Mouse (Mus musculus): ENCODE results near the gene Fank1.

Gene Fank1

GRCm38 (mm10) chr7:133908966-133909365 lies 132.3 kb downstream of the Fank1 start:
- DNase-seq: no peak

- DNase-seq: no peak
Observed at GRCm38 (mm10) chr7:133909833-133910375, 133.2 kb downstream of the Fank1 start.

DNA sequence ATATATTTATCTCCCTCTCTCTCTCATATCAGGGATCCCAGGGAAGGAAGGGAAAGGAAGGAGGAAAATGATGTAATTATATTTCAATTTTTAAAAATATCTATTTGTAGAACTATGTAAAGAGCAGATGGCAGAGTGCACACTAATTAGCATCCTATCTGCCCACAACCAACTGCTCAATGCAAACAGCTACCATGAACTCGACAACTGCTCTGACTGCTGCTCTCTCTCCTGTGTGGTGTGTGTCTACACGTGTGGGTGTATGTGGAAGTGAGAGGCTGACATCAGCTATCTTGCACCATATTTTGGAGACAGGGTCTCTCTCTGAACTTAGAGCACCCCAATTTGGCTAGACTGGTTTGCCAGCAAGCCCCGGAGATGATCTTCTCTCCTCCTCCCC lies 135.2 kb downstream of the Fank1 start:
- no peak for DNase-seq

GRCm38 (mm10) chr7:133916230-133916629 lies 139.6 kb downstream of the Fank1 start:
- no peak for DNase-seq

DNA sequence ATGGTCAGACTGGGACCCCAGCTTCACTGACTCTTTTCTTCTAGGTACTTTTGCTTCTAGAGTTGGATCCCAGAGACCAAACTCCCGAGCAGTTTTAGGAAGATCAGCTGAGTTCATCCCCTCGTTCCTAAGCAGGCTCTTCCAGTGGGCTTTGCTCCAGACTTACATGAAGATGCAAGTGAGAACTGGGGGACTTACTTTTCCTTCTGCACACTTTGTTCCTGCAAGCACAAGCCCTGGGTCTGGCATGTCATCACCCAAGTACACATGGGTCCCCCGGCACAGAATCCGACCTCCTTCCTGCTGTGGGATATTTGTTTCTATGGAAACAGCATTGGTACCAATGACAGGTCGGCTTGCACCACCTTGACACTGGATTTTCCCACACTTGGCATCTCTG lies 142.6 kb downstream of the Fank1 start:
- DNase-seq: no peak

GRCm38 (mm10) chr7:133919918-133920317 lies 143.3 kb downstream of the Fank1 start:
- no peak for DNase-seq

DNA sequence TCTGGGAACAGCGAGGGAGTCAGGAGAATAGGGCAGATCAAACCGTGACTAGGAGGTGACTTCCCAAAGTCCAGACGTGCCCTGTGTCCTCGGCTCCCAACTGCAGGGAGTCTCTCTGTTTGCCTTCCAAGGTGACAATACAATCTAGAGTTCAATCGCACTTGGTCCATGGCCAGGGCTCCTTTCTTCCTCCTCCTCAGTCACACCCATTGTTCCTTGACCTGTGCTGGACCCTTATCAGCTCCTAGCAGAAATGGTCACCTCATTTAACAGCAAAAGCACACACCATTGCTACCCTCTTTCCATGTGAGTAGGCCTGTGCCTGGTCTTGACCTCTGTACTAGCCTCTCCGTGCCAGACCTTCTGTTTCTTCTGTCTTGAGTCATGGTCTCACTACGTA lies 144.1 kb downstream of the Fank1 start:
- no peak for DNase-seq

DNA sequence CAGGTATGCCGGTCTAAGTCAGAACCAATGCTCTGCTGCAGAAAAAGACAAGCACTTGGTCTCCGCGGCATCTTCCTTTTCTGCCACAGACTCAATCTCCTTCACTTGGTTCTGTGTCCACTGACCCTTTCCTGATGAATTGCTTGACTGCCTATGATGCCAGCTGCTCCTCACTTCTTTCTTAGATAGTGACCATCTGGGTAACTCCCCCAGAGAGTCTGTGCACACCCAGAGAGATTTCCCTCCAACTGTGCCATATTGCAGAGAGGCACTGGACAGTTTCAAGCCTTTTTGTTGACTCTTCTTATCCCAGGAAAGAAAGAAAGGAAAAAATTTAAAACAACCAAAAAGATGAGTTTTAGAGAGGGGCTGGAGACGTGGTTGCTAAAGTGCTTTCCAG lies 144.6 kb downstream of the Fank1 start:
- no peak for DNase-seq

- DNase-seq: peak; percentile 24 to 53
Observed at GRCm38 (mm10) chr7:133923994-133924393, 147.3 kb downstream of the Fank1 start.

- no peak for DNase-seq
Observed at GRCm38 (mm10) chr7:133925771-133926170, 149.1 kb downstream of the Fank1 start.

DNA sequence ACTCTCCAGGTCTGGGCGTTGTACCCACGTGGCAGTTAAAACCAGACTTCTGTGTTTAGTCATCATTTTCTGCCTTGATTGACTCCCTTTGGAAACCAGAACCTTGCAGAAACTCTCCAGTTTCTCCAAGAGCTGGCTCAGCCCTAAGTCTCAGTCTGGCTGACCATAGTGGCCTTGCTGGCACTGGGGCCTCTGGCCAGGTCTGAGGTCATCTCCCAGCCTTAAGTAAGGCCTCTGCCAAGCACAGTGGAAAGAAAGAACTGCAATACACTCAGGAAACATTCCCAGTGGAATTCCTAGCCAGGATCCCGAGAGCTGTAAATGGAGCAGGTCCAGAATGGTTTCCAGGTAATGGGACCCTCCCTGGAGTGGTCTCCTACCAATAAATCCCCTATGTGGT lies 152.3 kb downstream of the Fank1 start:
- DNase-seq: no peak
